Mouse (Mus musculus): ENCODE results near the gene Smim15.

The Smim15 gene

DNA sequence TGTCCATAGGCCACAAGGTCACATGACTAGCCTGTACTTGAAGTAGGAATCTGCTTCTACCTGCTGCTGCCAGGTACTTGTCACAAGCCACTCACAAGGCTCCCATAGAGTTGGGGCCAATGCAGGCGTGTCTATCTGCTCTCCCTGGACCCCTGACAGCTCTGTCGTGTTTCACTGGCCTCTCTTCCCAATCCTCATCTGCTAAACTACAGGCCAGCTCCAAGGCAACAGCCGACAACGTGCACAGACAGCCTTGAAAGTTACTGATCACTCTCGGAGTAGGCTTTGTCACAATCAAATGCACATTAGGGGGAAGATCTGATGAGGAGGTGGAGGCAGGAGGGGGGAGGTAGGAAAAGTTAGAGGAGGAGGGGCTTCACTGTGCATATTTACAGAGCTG is 18.7 kb downstream of the Smim15 start:
- no peak for DNase-seq (ENCODE audit: low read depth, low spot score)

DNA sequence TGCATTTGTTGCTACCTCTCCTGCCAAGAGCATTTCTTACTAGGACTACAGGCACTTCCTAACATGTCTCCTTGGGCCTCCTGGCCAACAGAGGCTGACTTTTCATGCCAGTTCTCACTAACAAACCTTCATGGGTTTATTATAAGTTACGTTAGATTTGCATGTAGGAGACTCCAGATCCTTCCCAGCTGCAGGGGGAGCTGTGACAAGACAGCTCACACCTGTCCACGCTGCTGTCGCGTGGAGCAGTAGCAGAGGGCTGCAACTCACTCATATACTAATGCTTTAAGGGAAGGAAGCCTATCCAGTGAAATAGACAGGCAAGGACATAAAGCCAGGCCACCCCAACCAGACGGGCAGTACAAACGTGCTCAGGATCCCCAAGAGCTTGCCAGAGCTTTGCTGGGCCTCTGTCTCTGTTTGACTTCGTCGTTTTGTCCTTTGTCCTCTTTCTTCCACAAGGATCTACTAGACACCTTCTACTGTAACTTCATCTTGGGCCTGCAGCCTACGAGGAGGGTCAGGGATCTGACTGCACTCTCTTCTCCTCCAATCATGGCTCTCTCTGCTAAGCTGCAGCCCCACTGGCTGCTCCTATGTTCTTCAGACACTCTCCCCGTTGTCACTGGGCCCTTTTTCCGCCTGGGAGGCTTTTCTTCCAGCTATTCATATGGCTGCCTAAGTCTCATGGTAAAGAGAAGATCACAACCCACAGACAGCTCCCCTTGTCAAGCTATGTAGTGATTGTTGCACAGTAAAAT is 19.3 kb downstream of the Smim15 start:
- DNase-seq (ENCODE audit: low read depth, low spot score), result no peak

DNA sequence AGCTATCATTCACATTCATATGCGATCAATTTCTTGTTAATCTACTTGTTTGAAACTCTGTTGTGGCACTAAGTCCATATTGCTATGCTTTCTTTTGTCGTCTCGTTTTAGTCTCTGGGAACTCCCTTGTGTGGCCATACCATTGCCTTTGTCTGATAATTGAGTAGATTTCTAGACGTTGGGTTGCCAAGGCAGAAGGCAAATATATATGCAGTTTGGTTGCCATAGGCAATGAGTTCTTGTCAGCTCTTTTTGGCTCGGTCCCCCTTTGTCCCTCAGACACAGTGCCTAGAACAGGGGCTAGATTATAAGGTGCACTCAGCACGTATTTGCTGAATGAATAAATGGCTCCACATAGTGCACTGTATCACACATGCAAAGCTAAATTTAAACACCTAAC is 20.1 kb downstream of the Smim15 start:
- DNase-seq (ENCODE audit: low read depth, low spot score), result no peak

DNA sequence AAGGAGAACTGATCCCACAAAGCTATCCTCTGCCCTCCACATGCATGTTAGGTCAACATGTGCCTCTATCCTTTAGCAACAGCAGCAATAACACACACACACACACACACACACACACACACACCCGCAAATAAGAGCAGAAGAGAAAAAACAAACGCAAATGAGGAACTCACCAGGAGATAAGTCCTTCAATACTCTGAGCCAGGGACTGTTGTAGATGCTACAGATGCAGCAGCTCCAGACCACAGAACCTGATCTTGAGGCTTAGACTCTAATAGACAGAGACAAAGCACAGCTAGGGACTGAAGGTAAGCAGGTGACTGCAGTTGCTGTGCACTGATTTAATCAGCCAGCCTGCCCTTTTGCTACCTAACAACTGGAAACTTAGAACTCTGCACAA is 21.8 kb downstream of the Smim15 start:
- no peak for DNase-seq (ENCODE audit: low read depth, low spot score)

DNA sequence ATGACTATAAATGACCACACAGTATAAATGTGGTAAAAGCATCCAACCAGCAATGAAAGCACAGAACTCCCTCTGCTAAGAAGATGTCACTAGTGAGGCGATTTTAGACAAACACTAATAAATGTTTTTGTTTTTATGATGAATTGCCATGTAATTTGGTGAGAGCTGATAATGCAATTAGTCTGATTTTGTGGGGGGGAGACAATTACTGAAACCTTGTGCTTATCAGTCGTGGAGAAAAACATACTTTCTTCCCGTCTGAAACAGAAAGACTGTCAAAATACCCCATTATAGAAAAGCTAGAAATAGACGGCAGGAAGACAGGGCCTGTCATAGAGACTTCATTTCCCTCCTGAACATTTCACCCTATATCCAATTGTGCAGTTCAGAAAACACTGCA is 24.9 kb downstream of the Smim15 start:
- no peak for DNase-seq (ENCODE audit: low read depth, low spot score)

DNA sequence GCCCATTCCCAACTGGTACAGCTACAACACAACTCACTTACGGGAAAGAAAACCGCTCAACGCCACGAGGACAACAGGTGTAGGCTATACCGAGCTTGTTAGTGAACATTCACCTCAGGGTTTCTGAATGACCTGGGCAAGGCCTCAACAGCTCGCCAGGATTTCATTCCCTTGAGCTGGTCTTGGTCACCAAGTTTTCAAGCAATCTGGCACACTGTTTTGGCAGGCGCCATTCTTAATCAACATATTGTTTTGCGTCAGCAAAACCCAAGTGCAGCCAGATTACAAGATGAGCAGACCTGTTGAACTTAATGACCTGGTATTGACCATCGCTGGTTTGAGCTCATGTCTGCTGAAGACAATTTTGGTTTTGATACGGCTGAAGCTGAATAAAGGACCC is 25.9 kb downstream of the Smim15 start:
- no peak for DNase-seq (ENCODE audit: low read depth, low spot score)

DNA sequence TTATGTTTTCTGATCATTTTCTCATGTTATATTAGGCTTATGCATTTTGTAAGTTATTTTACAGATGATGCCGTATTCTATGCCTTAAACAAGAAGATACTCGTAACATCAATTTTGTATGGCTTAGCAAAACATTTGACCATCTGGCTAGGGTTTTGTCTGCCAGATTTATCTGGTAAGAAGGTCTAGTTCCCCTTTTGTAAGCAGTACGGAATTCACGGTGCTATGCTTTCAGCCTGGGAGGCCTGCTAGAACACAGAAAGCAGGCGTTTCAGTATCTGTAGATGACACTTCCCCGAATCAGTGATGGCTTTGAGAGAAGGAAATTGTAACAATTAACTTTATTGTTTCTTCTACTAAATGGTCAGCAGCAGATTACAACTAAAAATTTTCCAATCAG is 33.2 kb downstream of the Smim15 start:
- DNase-seq (ENCODE audit: low read depth, low spot score), result no peak

DNA sequence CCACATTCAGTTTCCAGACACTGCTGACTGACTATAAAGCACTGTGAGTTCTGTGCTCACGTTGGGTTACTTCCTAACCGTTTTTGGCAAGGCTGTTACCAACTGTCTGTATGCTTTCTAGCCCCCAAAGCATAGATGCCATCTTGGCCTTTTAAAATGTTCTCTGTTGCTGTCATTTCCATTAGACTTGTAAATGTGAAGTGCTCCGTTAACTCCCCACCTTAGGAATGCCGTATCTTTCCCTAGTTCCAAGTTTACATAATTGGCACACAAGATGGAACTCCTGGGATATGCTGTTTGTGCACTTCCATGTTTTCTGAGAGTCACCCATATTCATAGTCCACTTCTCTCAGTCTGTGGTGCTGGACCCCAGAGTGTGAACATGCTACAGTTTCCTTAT is 33.7 kb downstream of the Smim15 start:
- DNase-seq (ENCODE audit: low read depth, low spot score), result no peak

DNA sequence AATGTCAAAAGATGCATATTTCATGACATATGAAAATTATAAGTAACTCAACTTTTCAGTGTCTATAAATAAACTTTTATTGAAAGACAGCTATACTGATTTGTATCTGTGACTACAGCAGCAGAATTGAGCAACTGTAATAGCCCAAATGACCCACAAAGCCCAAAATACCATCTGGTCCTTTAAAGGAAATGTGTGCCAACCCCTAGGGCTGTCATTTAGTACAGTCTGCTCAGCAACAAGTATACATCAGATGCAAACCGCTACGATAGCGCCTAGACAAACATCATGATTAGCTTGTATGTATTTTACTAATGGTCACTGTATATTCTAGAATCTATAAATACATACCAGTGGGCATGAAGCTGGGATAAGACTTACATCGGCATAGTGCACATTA is 39.8 kb downstream of the Smim15 start:
- DNase-seq (ENCODE audit: low read depth, low spot score), result no peak

DNA sequence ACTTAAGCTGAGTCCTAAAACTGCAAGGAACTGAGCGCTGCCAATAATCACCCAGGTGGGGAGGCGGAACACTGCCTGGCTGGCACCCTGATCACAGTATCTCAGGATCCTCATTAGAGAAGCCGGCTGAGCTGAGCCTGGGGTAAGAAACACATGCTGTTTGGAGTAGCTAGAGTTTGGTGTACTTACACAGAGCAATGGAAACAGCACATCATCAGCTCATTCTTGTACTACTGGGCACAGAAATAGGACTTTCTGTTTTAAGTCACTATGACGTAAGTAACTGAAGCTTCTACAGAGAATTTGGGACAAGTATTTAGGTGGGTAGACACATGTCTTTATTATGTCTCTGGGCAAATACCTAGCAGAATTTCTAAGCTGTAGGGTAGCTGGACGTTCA is 41.8 kb downstream of the Smim15 start:
- DNase-seq (ENCODE audit: low read depth, low spot score), result no peak

DNA sequence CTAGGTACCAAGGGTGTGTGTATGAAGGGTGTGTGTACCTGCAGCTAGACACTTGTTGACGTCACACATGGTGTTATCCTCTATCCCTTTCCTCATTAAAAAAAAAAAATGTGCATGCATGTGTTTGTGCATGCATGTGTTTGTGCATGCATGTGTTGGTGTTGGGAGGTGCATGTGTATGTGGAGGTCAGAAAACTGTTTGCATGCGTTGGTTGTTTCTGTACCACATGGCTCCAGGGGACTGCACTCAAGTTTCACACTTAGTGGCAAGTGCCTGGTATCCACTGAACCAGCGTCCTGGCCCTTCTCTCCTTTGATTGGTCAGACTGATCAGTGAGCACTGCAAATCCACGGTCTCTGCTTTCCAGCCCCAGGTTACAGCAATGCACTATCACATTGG is 42.5 kb downstream of the Smim15 start:
- no peak for DNase-seq (ENCODE audit: low read depth, low spot score)

DNA sequence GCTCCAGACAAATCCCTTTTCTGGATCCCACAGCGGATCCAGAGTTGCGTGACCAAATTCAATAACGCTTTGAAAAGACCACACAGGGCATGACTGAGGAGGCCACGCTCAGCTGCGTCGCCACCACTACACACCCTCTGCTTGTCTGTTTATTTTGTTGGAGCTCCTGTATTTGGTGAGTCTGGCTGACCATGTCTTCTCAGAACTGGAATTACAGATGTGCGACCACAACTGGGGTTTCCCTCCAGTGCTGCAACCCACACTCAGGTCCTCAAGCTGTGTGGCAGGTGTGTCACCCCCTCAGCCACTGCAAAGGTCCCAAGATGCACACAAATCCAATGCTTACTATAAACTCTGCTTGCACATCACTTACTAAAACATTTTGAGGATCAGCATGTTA is 48.0 kb downstream of the Smim15 start:
- no peak for DNase-seq (ENCODE audit: low read depth, low spot score)

DNA sequence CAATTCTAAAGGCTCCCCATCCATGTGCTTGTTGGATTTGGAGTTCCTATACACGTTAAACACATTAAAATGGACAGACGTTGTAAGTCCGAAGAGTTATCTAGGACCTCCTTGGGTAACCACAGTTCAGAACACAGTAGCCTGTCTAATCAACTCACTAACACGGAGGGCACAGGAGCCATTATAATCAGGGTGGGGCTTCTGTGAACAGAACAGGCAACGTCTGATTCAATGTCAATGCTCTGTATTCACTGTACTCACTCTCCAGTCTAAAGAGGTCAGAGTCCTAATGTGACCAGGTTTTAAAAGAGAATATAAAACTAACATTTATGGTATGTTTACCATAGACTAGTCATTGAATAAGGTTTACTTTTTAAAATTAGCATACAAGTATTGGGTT is 50.4 kb downstream of the Smim15 start:
- DNase-seq (ENCODE audit: low read depth, low spot score), result no peak

DNA sequence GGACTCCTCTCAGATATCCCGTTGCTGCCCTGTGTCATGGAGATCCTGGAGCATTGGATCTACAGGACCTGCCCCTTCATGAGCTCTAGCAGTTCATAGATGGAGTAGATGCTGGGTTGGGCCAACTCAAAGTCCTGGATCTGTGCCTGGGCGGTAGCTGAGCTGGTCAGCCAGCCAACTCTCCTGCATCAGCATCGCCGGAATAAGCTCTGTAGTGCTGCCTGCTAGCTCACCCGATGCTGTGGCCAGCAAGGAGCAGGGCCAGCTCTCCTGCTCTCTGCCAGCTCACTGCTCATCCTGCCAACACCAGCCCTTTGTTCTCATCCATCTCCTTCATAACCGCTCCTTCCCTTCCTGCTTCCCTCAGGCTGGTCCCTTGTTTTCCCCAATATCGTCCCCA is 51.4 kb downstream of the Smim15 start:
- no peak for DNase-seq (ENCODE audit: low read depth, low spot score)

DNA sequence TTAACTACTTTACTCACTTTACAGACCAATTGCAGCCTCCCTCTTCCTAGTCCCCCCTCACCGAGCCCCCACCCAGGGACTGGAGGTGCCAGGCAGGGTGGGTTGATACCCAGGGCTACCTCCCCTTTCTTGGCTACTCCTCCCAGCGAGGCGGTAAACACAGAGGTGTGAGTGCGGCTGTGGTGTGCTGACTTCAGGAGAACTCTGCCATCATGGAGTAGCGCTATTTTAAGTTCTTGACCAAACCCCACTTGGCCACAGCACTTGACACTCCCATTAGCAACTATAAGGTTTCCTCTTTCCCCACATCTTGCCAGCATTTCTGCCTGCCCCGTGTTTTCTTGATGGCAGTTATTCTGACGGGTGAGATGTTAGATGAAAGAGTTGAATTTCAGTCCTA is 52.2 kb downstream of the Smim15 start:
- no peak for DNase-seq (ENCODE audit: low read depth, low spot score)
